Mouse (Mus musculus): ENCODE results near the gene 1700020A23Rik. TPM values are rescaled to one million over a fixed set of nuclear protein-coding genes. Genes with fewer than 3 reads are reported as not detected.

The 1700020A23Rik gene
- polyA plus RNA-seq, 1 experiment from 2014 or later, result 0.51 TPM

GRCm38 (mm10) chr2:130401891-130402290 is 3.2 kb upstream of the 1700020A23Rik start:
- no peak overlapping the region for H3K4me3 ChIP-seq (ENCODE audit: low read depth, low read length)
- no peaks in the 10 kb centered on the region for H3K9me3 ChIP-seq (replicated peaks; ENCODE audit: control insufficient read depth, low read length, poor library complexity, severe bottlenecking)
- no peak overlapping the region for H3K27ac ChIP-seq (ENCODE audit: low read length)
- H3K36me3 ChIP-seq (ENCODE audit: control insufficient read depth, insufficient read depth, low read length), result no peaks in the 10 kb centered on the region
- ATAC-seq, result no peak
- 86% methylated on average over 4 of the region's 4 CpGs for WGBS
- peaks cover 7% of the 10 kb centered on the region for H3K4me1 ChIP-seq (ENCODE audit: control insufficient read depth, insufficient read depth, low read length)
- no peak overlapping the region for H3K9ac ChIP-seq (ENCODE audit: low read depth, low read length)
- H3K27me3 ChIP-seq (ENCODE audit: control insufficient read depth, insufficient read depth, low read depth, low read length), result peaks cover 8% of the 10 kb centered on the region
- H3K4me2 ChIP-seq (ENCODE audit: low read length), result no peak overlapping the region

GRCm38 (mm10) chr2:130406178-130406577 is 1.1 kb downstream of the 1700020A23Rik start, which contains the start of gene Tmem239:
Tmem239 (plus strand) TSS chr2:130406478.
- ATAC-seq, result no peak
- Histone ChIP-seq H3K36me3 (ENCODE audit: control insufficient read depth, insufficient read depth, low read length) (no peaks in the 10 kb centered on the region), H3K27me3 (ENCODE audit: control insufficient read depth, insufficient read depth, low read depth, low read length) (no peaks in the 10 kb centered on the region), H3K9ac (ENCODE audit: low read depth, low read length) (no peak within 1 kb of the TSS), H3K9me3 (replicated peaks; ENCODE audit: control insufficient read depth, low read length, poor library complexity, severe bottlenecking) (no peaks in the 10 kb centered on the region), H3K4me3 (ENCODE audit: low read depth, low read length) (no peak within 1 kb of the TSS), H3K4me2 (ENCODE audit: low read length) (no peak within 1 kb of the TSS), H3K4me1 (ENCODE audit: control insufficient read depth, insufficient read depth, low read length) (no peaks in the 10 kb centered on the region), H3K27ac (ENCODE audit: low read length) (no peak within 1 kb of the TSS)
- 76% methylated on average over 2 of the region's 2 CpGs for WGBS

- Histone ChIP-seq H3K9me3 (replicated peaks; ENCODE audit: control insufficient read depth, low read length, poor library complexity, severe bottlenecking) (no peaks in the 10 kb centered on the region), H3K27me3 (ENCODE audit: control insufficient read depth, insufficient read depth, low read depth, low read length) (no peaks in the 10 kb centered on the region), H3K4me1 (ENCODE audit: control insufficient read depth, insufficient read depth, low read length) (no peaks in the 10 kb centered on the region), H3K36me3 (ENCODE audit: control insufficient read depth, insufficient read depth, low read length) (no peaks in the 10 kb centered on the region), H3K27ac (ENCODE audit: low read length) (no peak overlapping the region), H3K9ac (ENCODE audit: low read depth, low read length) (no peak overlapping the region), H3K4me3 (ENCODE audit: low read depth, low read length) (no peak overlapping the region), H3K4me2 (ENCODE audit: low read length) (no peak overlapping the region)
- ATAC-seq, result no peak
- WGBS, result 11% methylated on average over 6 of the region's 6 CpGs
These were observed 3.1 kb downstream of the 1700020A23Rik start for GRCm38 (mm10) chr2:130408194-130408593.

- Histone ChIP-seq H3K9me3 (replicated peaks; ENCODE audit: control insufficient read depth, low read length, poor library complexity, severe bottlenecking) (no peaks in the 10 kb centered on the region), H3K27ac (ENCODE audit: low read length) (no peak overlapping the region), H3K4me3 (ENCODE audit: low read depth, low read length) (no peak overlapping the region), H3K27me3 (ENCODE audit: control insufficient read depth, insufficient read depth, low read depth, low read length) (no peaks in the 10 kb centered on the region), H3K4me2 (ENCODE audit: low read length) (no peak overlapping the region), H3K9ac (ENCODE audit: low read depth, low read length) (no peak overlapping the region), H3K36me3 (ENCODE audit: control insufficient read depth, insufficient read depth, low read length) (no peaks in the 10 kb centered on the region), H3K4me1 (ENCODE audit: control insufficient read depth, insufficient read depth, low read length) (no peaks in the 10 kb centered on the region)
- 38% methylated on average over 16 of the region's 16 CpGs for WGBS
- ATAC-seq, result peak; percentile 81
These were observed 6.8 kb downstream of the 1700020A23Rik start for GRCm38 (mm10) chr2:130411558-130412495.

- no peaks in the 10 kb centered on the region for H3K36me3 ChIP-seq (ENCODE audit: control insufficient read depth, insufficient read depth, low read length)
- WGBS, result 82% methylated on average over 3 of the region's 3 CpGs
- no peaks in the 10 kb centered on the region for H3K27me3 ChIP-seq (ENCODE audit: control insufficient read depth, insufficient read depth, low read depth, low read length)
- H3K27ac ChIP-seq (ENCODE audit: low read length), result no peak overlapping the region
- ATAC-seq, result no peak
- no peaks in the 10 kb centered on the region for H3K9me3 ChIP-seq (replicated peaks; ENCODE audit: control insufficient read depth, low read length, poor library complexity, severe bottlenecking)
- no peak overlapping the region for H3K4me3 ChIP-seq (ENCODE audit: low read depth, low read length)
- H3K4me2 ChIP-seq (ENCODE audit: low read length), result no peak overlapping the region
- H3K4me1 ChIP-seq (ENCODE audit: control insufficient read depth, insufficient read depth, low read length), result no peaks in the 10 kb centered on the region
- H3K9ac ChIP-seq (ENCODE audit: low read depth, low read length), result no peak overlapping the region
These were observed 7.7 kb downstream of the 1700020A23Rik start for GRCm38 (mm10) chr2:130412775-130413174.

- Histone ChIP-seq H3K4me2 (ENCODE audit: low read length) (no peak overlapping the region), H3K9ac (ENCODE audit: low read depth, low read length) (no peak overlapping the region), H3K27me3 (ENCODE audit: control insufficient read depth, insufficient read depth, low read depth, low read length) (no peaks in the 10 kb centered on the region), H3K4me3 (ENCODE audit: low read depth, low read length) (no peak overlapping the region), H3K4me1 (ENCODE audit: control insufficient read depth, insufficient read depth, low read length) (no peaks in the 10 kb centered on the region), H3K9me3 (replicated peaks; ENCODE audit: control insufficient read depth, low read length, poor library complexity, severe bottlenecking) (no peaks in the 10 kb centered on the region), H3K36me3 (ENCODE audit: control insufficient read depth, insufficient read depth, low read length) (peaks cover 5% of the 10 kb centered on the region; the same call in 1 of the 2 replicates), H3K27ac (ENCODE audit: low read length) (no peak overlapping the region)
- 80% methylated on average over 6 of the region's 6 CpGs for WGBS
- ATAC-seq, result no peak
These were observed 9.2 kb downstream of the 1700020A23Rik start for GRCm38 (mm10) chr2:130414094-130414856.

GRCm38 (mm10) chr2:130421781-130422620 is 16.9 kb downstream of the 1700020A23Rik start:
- Histone ChIP-seq H3K27ac (ENCODE audit: low read length) (no peak overlapping the region), H3K9ac (ENCODE audit: low read depth, low read length) (no peak overlapping the region), H3K4me3 (ENCODE audit: low read depth, low read length) (no peak overlapping the region), H3K9me3 (replicated peaks; ENCODE audit: control insufficient read depth, low read length, poor library complexity, severe bottlenecking) (no peaks in the 10 kb centered on the region), H3K36me3 (ENCODE audit: control insufficient read depth, insufficient read depth, low read length) (peaks cover 5% of the 10 kb centered on the region; the same call in 1 of the 2 replicates), H3K4me2 (ENCODE audit: low read length) (no peak overlapping the region), H3K27me3 (ENCODE audit: control insufficient read depth, insufficient read depth, low read depth, low read length) (no peaks in the 10 kb centered on the region), H3K4me1 (ENCODE audit: control insufficient read depth, insufficient read depth, low read length) (peaks cover 40% of the 10 kb centered on the region)
- 97% methylated on average over 26 of the region's 26 CpGs for WGBS
- no peak for ATAC-seq

- Histone ChIP-seq H3K9ac (ENCODE audit: low read depth, low read length) (peak overlapping the region; percentile 73), H3K9me3 (replicated peaks; ENCODE audit: control insufficient read depth, low read length, poor library complexity, severe bottlenecking) (no peaks in the 10 kb centered on the region), H3K4me3 (ENCODE audit: low read depth, low read length) (peak overlapping the region; percentile 86), H3K27me3 (ENCODE audit: control insufficient read depth, insufficient read depth, low read depth, low read length) (no peaks in the 10 kb centered on the region), H3K4me2 (ENCODE audit: low read length) (peak overlapping the region; percentile 90), H3K27ac (ENCODE audit: low read length) (peak overlapping the region; percentile 95), H3K36me3 (ENCODE audit: control insufficient read depth, insufficient read depth, low read length) (peaks cover 5% of the 10 kb centered on the region; the same call in 1 of the 2 replicates), H3K4me1 (ENCODE audit: control insufficient read depth, insufficient read depth, low read length) (peaks cover 40% of the 10 kb centered on the region)
- peak; percentile 80 for ATAC-seq
- 12% methylated on average over 49 of the region's 49 CpGs for WGBS
These were observed 18.5 kb downstream of the 1700020A23Rik start for GRCm38 (mm10) chr2:130423397-130424125.
